Mouse (Mus musculus): ENCODE data around the gene Cblc. TPM values are rescaled to one million over a fixed set of nuclear protein-coding genes. Genes with fewer than 3 reads are reported as not detected.

The Cblc gene
- polyA plus RNA-seq, 1 experiment from 2014 or later = 8.3 TPM

Other genes starting within 250 kb of the Cblc start
- gene Ppp1r37, start 233.7 kb downstream of the Cblc start, polyA plus RNA-seq (2015; fragmentation: Nextera tagmentation; extraction: Ambion mirVana) = 21.3 and 24.4 TPM in 2 replicates
- gene Zfp296, start 219.5 kb downstream of the Cblc start, polyA plus RNA-seq (2015; fragmentation: Nextera tagmentation; extraction: Ambion mirVana) = 0.55 and 0.66 TPM in 2 replicates
- 148 and 161 TPM in 2 replicates for gene Gemin7, start 219.2 kb downstream of the Cblc start, polyA plus RNA-seq (2015; fragmentation: Nextera tagmentation; extraction: Ambion mirVana)
- gene Clasrp, start 192.3 kb downstream of the Cblc start, polyA plus RNA-seq (2015; fragmentation: Nextera tagmentation; extraction: Ambion mirVana) = 50.6 and 58.6 TPM in 2 replicates
- 8.8 and 10.0 TPM in 2 replicates for gene Relb, start 167.4 kb downstream of the Cblc start, polyA plus RNA-seq (2015; fragmentation: Nextera tagmentation; extraction: Ambion mirVana)
- 81.9 and 91.5 TPM in 2 replicates for gene Clptm1, start 131.8 kb downstream of the Cblc start, polyA plus RNA-seq (2015; fragmentation: Nextera tagmentation; extraction: Ambion mirVana)
- 8.8 and 13.1 TPM in 2 replicates for gene Apoc2, start 118.9 kb downstream of the Cblc start, polyA plus RNA-seq (2015; fragmentation: Nextera tagmentation; extraction: Ambion mirVana)
- gene Gm44805, start 115.4 kb downstream of the Cblc start, polyA plus RNA-seq (2015; fragmentation: Nextera tagmentation; extraction: Ambion mirVana) = 2.5 TPM in 1 of 2 replicates, not detected in the other
- 2.3 and 6.6 TPM in 2 replicates for gene Apoc4, start 115.3 kb downstream of the Cblc start, polyA plus RNA-seq (2015; fragmentation: Nextera tagmentation; extraction: Ambion mirVana)
- gene Apoc1, start 104.1 kb downstream of the Cblc start, polyA plus RNA-seq (2015; fragmentation: Nextera tagmentation; extraction: Ambion mirVana) = 15.7 and 20.7 TPM in 2 replicates
- 259 and 340 TPM in 2 replicates for gene Apoe, start 97.6 kb downstream of the Cblc start, polyA plus RNA-seq (2015; fragmentation: Nextera tagmentation; extraction: Ambion mirVana)
- gene Tomm40, start 81.4 kb downstream of the Cblc start, polyA plus RNA-seq (2015; fragmentation: Nextera tagmentation; extraction: Ambion mirVana) = 168 and 177 TPM in 2 replicates
- 130 and 138 TPM in 2 replicates for gene Nectin2, start 46.3 kb downstream of the Cblc start, polyA plus RNA-seq (2015; fragmentation: Nextera tagmentation; extraction: Ambion mirVana)
- gene Bcam, start 25.8 kb downstream of the Cblc start, polyA plus RNA-seq (2015; fragmentation: Nextera tagmentation; extraction: Ambion mirVana) = 244 and 257 TPM in 2 replicates
- 3.9 and 4.9 TPM in 2 replicates for gene Bcl3, start 26.0 kb upstream of the Cblc start, polyA plus RNA-seq (2015; fragmentation: Nextera tagmentation; extraction: Ambion mirVana)
- gene Gm19345, start 55.2 kb upstream of the Cblc start, polyA plus RNA-seq (2015; fragmentation: Nextera tagmentation; extraction: Ambion mirVana) = 0.16 TPM in 1 of 2 replicates, not detected in the other
- gene Ceacam16, start 64.5 kb upstream of the Cblc start, polyA plus RNA-seq (2015; fragmentation: Nextera tagmentation; extraction: Ambion mirVana) = not detected in 2 replicates
- 0.09 TPM in 1 of 2 replicates, not detected in the other for gene Ceacam19, start 91.2 kb upstream of the Cblc start, polyA plus RNA-seq (2015; fragmentation: Nextera tagmentation; extraction: Ambion mirVana)
- 13.7 and 13.9 TPM in 2 replicates for gene Pvr, start 124.4 kb upstream of the Cblc start, polyA plus RNA-seq (2015; fragmentation: Nextera tagmentation; extraction: Ambion mirVana)
- 0.18 and 0.45 TPM in 2 replicates for gene Igsf23, start 153.9 kb upstream of the Cblc start, polyA plus RNA-seq (2015; fragmentation: Nextera tagmentation; extraction: Ambion mirVana)
- gene Ceacam20, start 168.6 kb upstream of the Cblc start, polyA plus RNA-seq (2015; fragmentation: Nextera tagmentation; extraction: Ambion mirVana) = not detected in 2 replicates
- gene Nlrp9b, start 194.7 kb upstream of the Cblc start, polyA plus RNA-seq (2015; fragmentation: Nextera tagmentation; extraction: Ambion mirVana) = not detected in 2 replicates